Mouse (Mus musculus) heart, embryonic 16.5 days (tissue): Measurements from ENCODE around the gene B3galt1. TPM values are rescaled to one million over a fixed set of nuclear protein-coding genes. Genes with fewer than 3 reads are reported as not detected.

Experiments used
- ATAC-seq: fragments of 200-750 bp; cut with Nextera tagmentation; replicated peaks from 2 replicates; pipeline ENCODE4 v1.8.0; 2017; ENCODE audit warnings: moderate number of reproducible peaks; ENCODE audit not compliant: insufficient read depth, low FRiP score; ENCODE audit errors: extremely low read depth
- H3K27ac ChIP-seq: fragments of 300-500 bp; sonication (generic); 2 replicates; pipeline ENCODE4 v1.5.1; 2014; ENCODE audit warnings: mild to moderate bottlenecking, low read length, control low read depth, moderate library complexity
- H3K27me3 ChIP-seq: fragments of 300-500 bp; sonication (generic); 2 replicates; pipeline ENCODE4 v1.6.1; 2014; ENCODE audit warnings: low read length, mixed read lengths; ENCODE audit not compliant: control insufficient read depth, insufficient read depth
- H3K36me3 ChIP-seq: fragments of 300-500 bp; sonication (generic); 2 replicates; pipeline ENCODE4 v1.6.1; 2014; ENCODE audit not compliant: control insufficient read depth, insufficient read depth
- H3K4me1 ChIP-seq: fragments of 300-500 bp; sonication (generic); 2 replicates; pipeline ENCODE4 v1.6.1; 2014; ENCODE audit warnings: low read length, mixed read lengths; ENCODE audit not compliant: control insufficient read depth, insufficient read depth
- H3K4me2 ChIP-seq: fragments of 300-500 bp; sonication (generic); 2 replicates; pipeline ENCODE4 v1.6.1; 2014; ENCODE audit warnings: low read depth, mild to moderate bottlenecking, control low read depth, low read length
- H3K4me3 ChIP-seq: fragments of 300-500 bp; sonication (generic); 2 replicates; pipeline ENCODE4 v1.5.1; 2014; ENCODE audit warnings: mild to moderate bottlenecking, control low read depth, low read length
- H3K9ac ChIP-seq: fragments of 300-500 bp; sonication (generic); 2 replicates; pipeline ENCODE4 v1.6.1; 2014; ENCODE audit warnings: low read length, control low read depth
- H3K9me3 ChIP-seq: fragments of 300-500 bp; sonication (generic); replicated peaks from 2 replicates; pipeline ENCODE4 v1.6.1; 2016; ENCODE audit warnings: low read length; ENCODE audit not compliant: control insufficient read depth
- whole genome bisulfite sequencing: fragments of 180-500 bp; shearing (Covaris S2); extraction: QIAGEN DNeasy Blood & Tissue Kit; methylation state at CpG from one replicate; pipeline ENCODE4 v1.1.7; 2014; 5-methylcytosine and 5-hydroxymethylcytosine counted together
- polyA plus RNA-seq: library from polyadenylated mRNA; unstranded; fragments of >200 nt; fragmentation: Nextera tagmentation; extraction: Ambion mirVana; gene quantifications from 2 replicates; pipeline ENCODE4 v1.2.1, GENCODE M21; 2015

B3galt1 gene
- polyA plus RNA-seq, 1 experiment from 2014 or later: 5.7 TPM

GRCm38 (mm10) chr2:68084483-68084882 is 518.8 kb downstream of the B3galt1 start:
- Histone ChIP-seq H3K4me2 (no peak overlapping the region), H3K36me3 (no peaks in the 10 kb centered on the region), H3K27me3 (no peaks in the 10 kb centered on the region), H3K27ac (no peak overlapping the region), H3K4me3 (no peak overlapping the region), H3K9me3 (no peaks in the 10 kb centered on the region), H3K9ac (no peak overlapping the region), H3K4me1 (no peaks in the 10 kb centered on the region)
- ATAC-seq: no peak
- 81% methylated on average over 1 of the region's 1 CpGs for WGBS

GRCm38 (mm10) chr2:68086101-68086500 is 520.4 kb downstream of the B3galt1 start:
- H3K27ac ChIP-seq: no peak overlapping the region
- no peak for ATAC-seq
- H3K4me2 ChIP-seq: no peak overlapping the region
- no peaks in the 10 kb centered on the region for H3K9me3 ChIP-seq
- no peaks in the 10 kb centered on the region for H3K4me1 ChIP-seq
- no peak overlapping the region for H3K4me3 ChIP-seq
- no peaks in the 10 kb centered on the region for H3K36me3 ChIP-seq
- WGBS: 50% methylated on average over 4 of the region's 4 CpGs
- H3K27me3 ChIP-seq: no peaks in the 10 kb centered on the region
- H3K9ac ChIP-seq: no peak overlapping the region

- H3K9ac ChIP-seq: no peak overlapping the region
- H3K36me3 ChIP-seq: no peaks in the 10 kb centered on the region
- ATAC-seq: no peak
- no peak overlapping the region for H3K4me2 ChIP-seq
- H3K9me3 ChIP-seq: no peaks in the 10 kb centered on the region
- no peak overlapping the region for H3K4me3 ChIP-seq
- no peak overlapping the region for H3K27ac ChIP-seq
- WGBS: 78% methylated on average over 2 of the region's 2 CpGs
- no peaks in the 10 kb centered on the region for H3K27me3 ChIP-seq
- no peaks in the 10 kb centered on the region for H3K4me1 ChIP-seq
Observed at GRCm38 (mm10) chr2:68091559-68091958, 525.9 kb downstream of the B3galt1 start.

GRCm38 (mm10) chr2:68104641-68105040 is 539.0 kb downstream of the B3galt1 start:
- Histone ChIP-seq H3K9ac (no peak overlapping the region), H3K27ac (no peak overlapping the region), H3K27me3 (no peaks in the 10 kb centered on the region), H3K36me3 (no peaks in the 10 kb centered on the region), H3K9me3 (no peaks in the 10 kb centered on the region), H3K4me1 (no peaks in the 10 kb centered on the region), H3K4me2 (no peak overlapping the region), H3K4me3 (no peak overlapping the region)
- WGBS: 77% methylated on average over 4 of the region's 4 CpGs
- no peak for ATAC-seq

- Histone ChIP-seq H3K9ac (no peak overlapping the region), H3K27ac (no peak overlapping the region), H3K4me1 (no peaks in the 10 kb centered on the region), H3K4me2 (no peak overlapping the region), H3K36me3 (no peaks in the 10 kb centered on the region), H3K4me3 (no peak overlapping the region), H3K9me3 (no peaks in the 10 kb centered on the region), H3K27me3 (no peaks in the 10 kb centered on the region)
- WGBS: 60% methylated on average over 8 of the region's 8 CpGs
- ATAC-seq: no peak
Observed at GRCm38 (mm10) chr2:68118076-68118475, 552.4 kb downstream of the B3galt1 start.

- ATAC-seq: no peak
- Histone ChIP-seq H3K4me2 (no peak overlapping the region), H3K4me3 (no peak overlapping the region), H3K27me3 (no peaks in the 10 kb centered on the region), H3K4me1 (no peaks in the 10 kb centered on the region), H3K27ac (no peak overlapping the region), H3K36me3 (no peaks in the 10 kb centered on the region), H3K9me3 (0 out of 2 replicates have a peak, but pooled peaks cover 2% of the 10 kb centered on the region), H3K9ac (no peak overlapping the region)
- 61% methylated on average over 6 of the region's 6 CpGs for WGBS
Observed at GRCm38 (mm10) chr2:68124751-68125150, 559.1 kb downstream of the B3galt1 start.

- H3K27ac ChIP-seq: no peak overlapping the region
Observed at GRCm38 (mm10) chr2:68141094-68141493, 575.4 kb downstream of the B3galt1 start.

GRCm38 (mm10) chr2:68143292-68143691 is 577.6 kb downstream of the B3galt1 start:
- Histone ChIP-seq H3K9me3 (peaks cover 5% of the 10 kb centered on the region), H3K4me2 (no peak overlapping the region)
- 68% methylated on average over 2 of the region's 2 CpGs for WGBS

More at GRCm38 (mm10) chr2:68141094-68141493, 575.4 kb downstream of the B3galt1 start:
- H3K9ac ChIP-seq: no peak overlapping the region
- no peak for ATAC-seq
- no peaks in the 10 kb centered on the region for H3K4me1 ChIP-seq
- H3K4me2 ChIP-seq: no peak overlapping the region
- H3K27me3 ChIP-seq: no peaks in the 10 kb centered on the region
- 83% methylated on average over 2 of the region's 2 CpGs for WGBS
- no peaks in the 10 kb centered on the region for H3K36me3 ChIP-seq
- peaks cover 5% of the 10 kb centered on the region for H3K9me3 ChIP-seq
- H3K4me3 ChIP-seq: no peak overlapping the region

GRCm38 (mm10) chr2:68159751-68160150 is 594.1 kb downstream of the B3galt1 start:
- Histone ChIP-seq H3K4me1 (no peaks in the 10 kb centered on the region), H3K4me3 (no peak overlapping the region), H3K9ac (no peak overlapping the region), H3K9me3 (no peaks in the 10 kb centered on the region), H3K36me3 (no peaks in the 10 kb centered on the region), H3K27ac (no peak overlapping the region), H3K4me2 (no peak overlapping the region), H3K27me3 (no peaks in the 10 kb centered on the region)
- ATAC-seq: no peak
- WGBS: 87% methylated on average over 5 of the region's 5 CpGs

More at GRCm38 (mm10) chr2:68143292-68143691, 577.6 kb downstream of the B3galt1 start:
- ATAC-seq: no peak
- Histone ChIP-seq H3K27ac (no peak overlapping the region), H3K4me1 (no peaks in the 10 kb centered on the region), H3K36me3 (no peaks in the 10 kb centered on the region), H3K4me3 (no peak overlapping the region), H3K27me3 (no peaks in the 10 kb centered on the region), H3K9ac (no peak overlapping the region)
